Mouse (Mus musculus) kidney, postnatal 0 days (tissue): ENCODE results near the gene Angptl7. TPM values are rescaled to one million over a fixed set of nuclear protein-coding genes. Genes with fewer than 3 reads are reported as not detected.

Experiments
- ATAC-seq: fragments of 200-750 bp; cut with Nextera tagmentation; replicated peaks from 2 replicates; pipeline ENCODE4 v1.8.0; 2017; ENCODE audit warnings: low read depth, moderate number of reproducible peaks, moderate TSS enrichment, moderate library complexity; ENCODE audit not compliant: low FRiP score
- DNase-seq: peaks from one replicate; pipeline ENCODE4 v3.0.0-alpha.2; 2016; ENCODE audit warnings: low spot score
- H3K27ac ChIP-seq: fragments of 300-500 bp; sonication (generic); 2 replicates; pipeline ENCODE4 v1.5.1; 2014; ENCODE audit warnings: mild to moderate bottlenecking
- H3K27me3 ChIP-seq: fragments of 300-500 bp; sonication (generic); 2 replicates; pipeline ENCODE4 v1.6.1; 2014; ENCODE audit warnings: low read length, mixed read lengths; ENCODE audit not compliant: insufficient read depth
- H3K36me3 ChIP-seq: fragments of 300-500 bp; sonication (generic); 2 replicates; pipeline ENCODE4 v1.6.1; 2014; ENCODE audit warnings: low read length, mixed read lengths; ENCODE audit not compliant: insufficient read depth
- H3K4me1 ChIP-seq: fragments of 300-500 bp; sonication (generic); replicated peaks from 2 replicates; pipeline ENCODE4 v1.6.1; 2014; ENCODE audit warnings: antibody characterized with exemption, low read length, mixed read lengths; ENCODE audit not compliant: insufficient read depth
- H3K4me2 ChIP-seq: fragments of 300-500 bp; sonication (generic); 2 replicates; pipeline ENCODE4 v1.6.1; 2014; ENCODE audit warnings: mild to moderate bottlenecking, low read length, moderate library complexity, mixed read lengths
- H3K4me3 ChIP-seq: fragments of 300-500 bp; sonication (generic); replicated peaks from 2 replicates; pipeline ENCODE4 v1.5.1; 2014; ENCODE audit warnings: low read depth, low read length
- H3K9ac ChIP-seq: fragments of 300-500 bp; sonication (generic); 2 replicates; pipeline ENCODE4 v1.6.1; 2014; ENCODE audit warnings: low read depth, low read length
- H3K9me3 ChIP-seq: fragments of 300-500 bp; sonication (generic); replicated peaks from 2 replicates; pipeline ENCODE4 v1.6.1; 2016; ENCODE audit warnings: low read length, inconsistent platforms, mixed read lengths
- CTCF ChIP-seq: IDR thresholded peaks from 2 replicates; pipeline ENCODE4 v1.5.1; 2016; ENCODE audit warnings: antibody characterized with exemption, low read depth, mild to moderate bottlenecking, moderate library complexity
- WGBS: fragments of 180-500 bp; shearing (Covaris S2); extraction: QIAGEN DNeasy Blood & Tissue Kit; methylation state at CpG from one replicate; pipeline ENCODE4 v1.1.7; 2014; 5-methylcytosine and 5-hydroxymethylcytosine counted together
- polyA plus RNA-seq: library from polyadenylated mRNA; unstranded; fragments of >200 nt; fragmentation: Nextera tagmentation; extraction: Ambion mirVana; gene quantifications from 2 replicates; pipeline ENCODE4 v1.2.1, GENCODE M21; 2015

Gene Angptl7
- polyA plus RNA-seq, 1 experiment from 2014 or later: 1.1 TPM

- Histone ChIP-seq H3K36me3 (peaks cover 74% of the 10 kb centered on the region), H3K4me2 (no peak overlapping the region), H3K9me3 (no peaks in the 10 kb centered on the region), H3K4me1 (no peaks in the 10 kb centered on the region), H3K4me3 (no peak overlapping the region), H3K9ac (no peak overlapping the region), H3K27me3 (no peaks in the 10 kb centered on the region), H3K27ac (no peak overlapping the region)
- WGBS: 77% methylated on average over 14 of the region's 14 CpGs
- DNase-seq (peak; percentile 41), ATAC-seq (peak; percentile 22; the same call in 1 of the 2 replicates)
- TF ChIP-seq CTCF: peak; percentile 63
These were observed 36.9 kb downstream of the Angptl7 start for GRCm38 (mm10) chr4:148463208-148463960.

DNA sequence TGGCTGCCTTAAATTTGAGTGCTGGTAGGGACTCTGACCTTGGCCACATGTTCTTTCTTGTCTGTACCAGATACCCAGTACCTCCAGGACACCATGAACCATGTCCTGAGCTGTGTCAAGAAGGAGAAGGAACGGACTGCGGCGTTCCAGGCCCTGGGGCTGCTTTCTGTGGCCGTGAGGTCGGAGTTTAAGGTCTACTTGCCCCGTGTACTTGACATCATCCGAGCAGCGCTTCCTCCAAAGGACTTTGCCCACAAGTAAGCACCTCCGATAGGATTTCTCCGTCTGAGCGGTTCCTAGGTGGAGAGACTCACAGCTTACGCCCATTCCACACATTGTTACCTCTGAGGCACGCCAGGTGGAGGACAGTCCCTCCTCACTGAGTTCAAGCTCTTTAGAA is 37.5 kb downstream of the Angptl7 start:
- TF ChIP-seq CTCF: no peak
- ATAC-seq (peak; percentile 81), DNase-seq (no peak)
- H3K4me2 ChIP-seq: no peak overlapping the region
- no peak overlapping the region for H3K4me3 ChIP-seq
- 89% methylated on average over 13 of the region's 13 CpGs for whole genome bisulfite sequencing
- no peak overlapping the region for H3K9ac ChIP-seq
- no peaks in the 10 kb centered on the region for H3K9me3 ChIP-seq
- H3K27me3 ChIP-seq: no peaks in the 10 kb centered on the region
- no peaks in the 10 kb centered on the region for H3K4me1 ChIP-seq
- H3K27ac ChIP-seq: no peak overlapping the region
- H3K36me3 ChIP-seq: peaks cover 72% of the 10 kb centered on the region

DNA sequence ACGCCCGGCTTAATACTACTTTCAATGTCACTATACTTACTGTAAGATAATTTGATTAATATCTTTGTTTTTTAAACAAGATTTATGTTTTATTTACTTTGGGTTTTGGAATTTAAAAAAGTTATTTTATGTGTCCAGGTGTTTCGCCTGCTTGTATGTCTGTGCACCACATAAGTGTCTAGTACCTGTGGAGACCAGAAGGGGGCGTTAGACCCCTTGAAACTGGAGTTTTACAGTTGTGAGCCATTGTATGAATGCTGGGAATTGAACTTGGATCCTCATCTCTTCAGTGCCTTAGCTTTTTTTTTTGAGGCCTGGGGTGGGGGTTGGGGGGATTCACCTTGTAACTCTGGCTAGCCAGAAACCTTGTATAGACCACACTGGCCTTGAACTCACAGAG is 38.5 kb downstream of the Angptl7 start:
- Histone ChIP-seq H3K27ac (no peak overlapping the region), H3K36me3 (peaks cover 75% of the 10 kb centered on the region), H3K27me3 (no peaks in the 10 kb centered on the region), H3K4me2 (no peak overlapping the region), H3K4me3 (no peak overlapping the region), H3K4me1 (no peaks in the 10 kb centered on the region), H3K9me3 (no peaks in the 10 kb centered on the region), H3K9ac (no peak overlapping the region)
- WGBS: 86% methylated on average over 4 of the region's 4 CpGs
- DNase-seq (no peak), ATAC-seq (no peak)
- no peak for TF ChIP-seq CTCF

DNA sequence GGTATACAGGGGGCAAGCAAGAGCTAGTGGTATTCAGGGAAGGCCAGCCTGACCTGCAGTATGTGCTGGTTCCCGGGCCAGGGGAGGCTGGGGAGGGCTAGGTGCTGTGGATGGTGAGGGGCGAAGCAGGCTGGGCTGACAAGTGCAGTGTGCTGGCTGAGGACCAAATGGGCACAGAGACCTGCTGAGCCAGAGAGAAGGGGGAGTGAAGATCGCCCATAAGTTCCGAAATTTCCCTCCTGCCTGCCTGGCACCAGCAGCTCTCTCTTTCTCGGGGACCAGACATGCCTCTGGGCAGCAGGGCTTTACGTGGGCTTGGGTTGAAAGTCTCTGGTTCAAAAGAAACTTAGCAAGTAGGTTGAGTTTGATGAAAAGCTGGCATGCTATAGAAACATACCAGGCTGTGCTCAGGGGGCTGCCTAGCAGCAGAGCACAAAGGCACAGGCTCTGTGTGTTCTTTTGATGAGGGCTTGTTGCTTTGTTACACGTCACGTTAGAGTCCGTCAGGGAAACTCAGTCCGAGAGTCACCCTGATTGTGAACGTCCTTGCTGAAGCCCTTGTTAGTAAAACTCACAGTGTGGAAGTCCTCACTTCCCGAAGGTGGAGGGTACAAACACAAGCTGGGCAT is 39.5 kb downstream of the Angptl7 start:
- no peak for TF ChIP-seq CTCF
- Histone ChIP-seq H3K27me3 (no peaks in the 10 kb centered on the region), H3K36me3 (peaks cover 75% of the 10 kb centered on the region), H3K9me3 (no peaks in the 10 kb centered on the region), H3K9ac (no peak overlapping the region), H3K4me2 (no peak overlapping the region), H3K27ac (no peak overlapping the region), H3K4me1 (no peaks in the 10 kb centered on the region), H3K4me3 (no peak overlapping the region)
- 91% methylated on average over 12 of the region's 12 CpGs for WGBS
- ATAC-seq (no peak), DNase-seq (no peak)

GRCm38 (mm10) chr4:148455477-148456025 is 44.7 kb downstream of the Angptl7 start:
- no peaks in the 10 kb centered on the region for H3K9me3 ChIP-seq
- DNase-seq (no peak), ATAC-seq (no peak)
- no peak overlapping the region for H3K4me3 ChIP-seq
- H3K4me2 ChIP-seq: no peak overlapping the region
- TF ChIP-seq CTCF: no peak
- WGBS: 90% methylated on average over 5 of the region's 5 CpGs
- H3K4me1 ChIP-seq: no peaks in the 10 kb centered on the region
- peaks cover 61% of the 10 kb centered on the region for H3K36me3 ChIP-seq
- no peak overlapping the region for H3K27ac ChIP-seq
- H3K9ac ChIP-seq: no peak overlapping the region
- H3K27me3 ChIP-seq: no peaks in the 10 kb centered on the region

GRCm38 (mm10) chr4:148453707-148454106 is 46.6 kb downstream of the Angptl7 start:
- TF ChIP-seq CTCF: no peak
- Histone ChIP-seq H3K27me3 (no peaks in the 10 kb centered on the region), H3K9me3 (no peaks in the 10 kb centered on the region), H3K36me3 (peaks cover 53% of the 10 kb centered on the region), H3K9ac (no peak overlapping the region), H3K4me1 (0 out of 2 replicates have a peak, but pooled peaks cover 6% of the 10 kb centered on the region), H3K4me3 (no peak overlapping the region), H3K4me2 (no peak overlapping the region), H3K27ac (no peak overlapping the region)
- no peak for ATAC-seq
- no peak for DNase-seq
- WGBS: 95% methylated on average over 11 of the region's 11 CpGs
